Mouse (Mus musculus) right cerebral cortex, adult 2 months (tissue): ENCODE measurements around the gene Klra6.
"Not testable (repeated sequence)": the region's sequence is repeated elsewhere in the genome, so short reads cannot be mapped to it uniquely, and the experiment has no call there.

Experiments used
- DNase-seq, 2 experiments: peaks; one replicate each; pipeline ENCODE4 v3.0.0; 2021 to 2022; ENCODE audit warnings: low spot score in 2 of 2

The Klra6 gene

GRCm38 (mm10) chr6:130026854-130027253 lies at the start of gene Klra6:
Gene Klra6 (minus strand): TSS chr6:130026954.
- DNase-seq: no peak

GRCm38 (mm10) chr6:130067171-130067570 lies 40.4 kb upstream of the Klra6 start, which contains the start of gene Klra4:
Gene Klra4 (minus strand): TSS chr6:130067271.
- not testable (repeated sequence) for DNase-seq

DNA sequence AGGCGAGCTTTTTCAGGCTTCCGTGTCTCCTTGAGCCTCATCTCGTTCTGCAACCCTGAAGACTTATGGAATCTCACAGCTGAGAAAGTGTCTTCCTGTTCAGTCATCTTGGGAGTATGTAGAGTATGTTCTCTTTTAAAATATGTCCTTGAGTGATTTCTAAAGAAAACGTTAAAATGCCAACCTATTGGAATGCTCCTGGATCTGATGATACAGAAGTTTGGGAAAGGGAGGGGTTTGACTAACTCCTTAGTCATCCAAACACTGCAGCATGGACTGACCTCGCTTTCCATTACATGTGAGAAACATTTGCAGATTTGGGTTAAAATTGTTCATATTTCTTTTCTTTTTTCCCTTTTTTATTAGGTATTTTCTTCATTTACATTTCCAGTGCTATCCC lies 38.4 kb upstream of the Klra6 start:
- no peak for DNase-seq

GRCm38 (mm10) chr6:130035146-130035545 lies 8.4 kb upstream of the Klra6 start:
- not testable (repeated sequence) for DNase-seq

- not testable (repeated sequence) for DNase-seq
These were observed 4.8 kb upstream of the Klra6 start for GRCm38 (mm10) chr6:130031493-130032089.
